In genomic region chr16:86932765-86933164, GRCm38 (mm10) we compare ENCODE assay signal across 9 mouse cellular contexts.
DNase-seq lines count a peak whose midpoint lies in the region; ATAC-seq and TF ChIP-seq lines count a peak whose summit lies in the region.
"Had no signal": no experiment of that assay in that cellular context is flagged by ENCODE, and none has a peak within 500 bp of the region (broad histone marks: within the 10 kb centered on the region; RNA-seq: fewer than 3 reads in every experiment).

No protein-coding gene starts in this region.

- no peaks in the 10 kb centered on the region for H3K9me3 ChIP-seq in heart, embryonic 11.5 days (replicated peaks; ENCODE audit: control insufficient read depth, low read length)
- H3K9me3 ChIP-seq in embryonic facial prominence, embryonic 14.5 days (ENCODE audit: control insufficient read depth, low read length), result no peaks in the 10 kb centered on the region
- no peaks in the 10 kb centered on the region for H3K9me3 ChIP-seq in hindbrain, postnatal 0 days (ENCODE audit: low read length)
- H3K9me3 ChIP-seq in liver, postnatal 0 days (ENCODE audit: low read length), result no peaks in the 10 kb centered on the region
- H3K9me3 ChIP-seq in intestine, embryonic 16.5 days (ENCODE audit: control insufficient read depth, low read length), result no peaks in the 10 kb centered on the region
- H3K9me3 ChIP-seq: liver, embryonic 13.5 days had no signal

- H3K36me3 ChIP-seq in heart, embryonic 11.5 days (ENCODE audit: control insufficient read depth, insufficient read depth, low read length), result no peaks in the 10 kb centered on the region
- H3K36me3 ChIP-seq in embryonic facial prominence, embryonic 14.5 days (ENCODE audit: control insufficient read depth, insufficient read depth, low read length), result no peaks in the 10 kb centered on the region
- no peaks in the 10 kb centered on the region for H3K36me3 ChIP-seq in hindbrain, postnatal 0 days (ENCODE audit: insufficient read depth, low read length)
- no peaks in the 10 kb centered on the region for H3K36me3 ChIP-seq in liver, postnatal 0 days (replicated peaks; ENCODE audit: insufficient read depth, low read length)
- no peaks in the 10 kb centered on the region for H3K36me3 ChIP-seq in intestine, embryonic 16.5 days (ENCODE audit: control insufficient read depth, insufficient read depth, low read length)
- H3K36me3 ChIP-seq: liver, embryonic 13.5 days had no signal

- no peak for TF ChIP-seq EP300 in liver, postnatal 0 days (IDR thresholded peaks at IDR 0.05; ENCODE audit: low read depth)

- CTCF ChIA-PET in Patski (lab: Charles Lee), result no interaction called here

- no peak for ATAC-seq in heart, embryonic 11.5 days (replicated peaks; ENCODE audit: insufficient number of reproducible peaks, low FRiP score, low TSS enrichment)
- ATAC-seq in Patski, result no peak
- ATAC-seq in embryonic facial prominence, embryonic 14.5 days (ENCODE audit: low read depth), result no peak; the same call in 1 of the 2 replicates
- peak; percentile 96 for ATAC-seq in hindbrain, postnatal 0 days
- no peak for ATAC-seq in liver, postnatal 0 days
- no peak for ATAC-seq in intestine, embryonic 16.5 days

- in situ Hi-C loops in Patski (cut with MboI; ENCODE audit: low pct_unique_long_range_greater_than_20kb), result no loop called here

- no peak overlapping the region for H3K9ac ChIP-seq in heart, embryonic 11.5 days (ENCODE audit: low read depth, low read length)
- H3K9ac ChIP-seq in embryonic facial prominence, embryonic 14.5 days (ENCODE audit: low read depth, low read length), result no peak overlapping the region
- H3K9ac ChIP-seq in hindbrain, postnatal 0 days (replicated peaks; ENCODE audit: low read length), result no peak overlapping the region
- no peak overlapping the region for H3K9ac ChIP-seq in liver, postnatal 0 days (replicated peaks)
- no peak overlapping the region for H3K9ac ChIP-seq in intestine, embryonic 16.5 days (ENCODE audit: low read depth, low read length)
- H3K9ac ChIP-seq: liver, embryonic 13.5 days had no signal

- TF ChIP-seq CTCF in Patski (IDR thresholded peaks at IDR 0.05), result no peak
- TF ChIP-seq CTCF in hindbrain, postnatal 0 days (IDR thresholded peaks at IDR 0.05; ENCODE audit: low read depth), result no peak
- TF ChIP-seq CTCF in liver, postnatal 0 days (IDR thresholded peaks at IDR 0.05; ENCODE audit: low read depth), result no peak

- no peak overlapping the region for H3K4me2 ChIP-seq in heart, embryonic 11.5 days
- H3K4me2 ChIP-seq in embryonic facial prominence, embryonic 14.5 days (ENCODE audit: low read depth, low read length), result no peak overlapping the region
- no peak overlapping the region for H3K4me2 ChIP-seq in hindbrain, postnatal 0 days (ENCODE audit: low read depth, low read length)
- no peak overlapping the region for H3K4me2 ChIP-seq in liver, postnatal 0 days (ENCODE audit: low read depth, low read length)
- H3K4me2 ChIP-seq in intestine, embryonic 16.5 days (ENCODE audit: low read depth, low read length), result no peak overlapping the region
- H3K4me2 ChIP-seq: liver, embryonic 13.5 days had no signal

- no peaks in the 10 kb centered on the region for H3K27me3 ChIP-seq in heart, embryonic 11.5 days (ENCODE audit: control insufficient read depth, insufficient read depth, low read length)
- no peaks in the 10 kb centered on the region for H3K27me3 ChIP-seq in Patski
- H3K27me3 ChIP-seq in embryonic facial prominence, embryonic 14.5 days (replicated peaks; ENCODE audit: control insufficient read depth, insufficient read depth, low read length), result no peaks in the 10 kb centered on the region
- no peaks in the 10 kb centered on the region for H3K27me3 ChIP-seq in hindbrain, postnatal 0 days (ENCODE audit: insufficient read depth, low read length)
- H3K27me3 ChIP-seq in liver, postnatal 0 days (ENCODE audit: insufficient read depth, low read length), result no peaks in the 10 kb centered on the region
- H3K27me3 ChIP-seq in intestine, embryonic 16.5 days (replicated peaks; ENCODE audit: control insufficient read depth, insufficient read depth, low read length), result no peaks in the 10 kb centered on the region
- H3K27me3 ChIP-seq: liver, embryonic 13.5 days had no signal

- H3K4me1 ChIP-seq in heart, embryonic 11.5 days (ENCODE audit: control insufficient read depth, insufficient read depth, low read length), result no peaks in the 10 kb centered on the region
- no peaks in the 10 kb centered on the region for H3K4me1 ChIP-seq in embryonic facial prominence, embryonic 14.5 days (ENCODE audit: control insufficient read depth, insufficient read depth, low read length)
- no peaks in the 10 kb centered on the region for H3K4me1 ChIP-seq in hindbrain, postnatal 0 days (ENCODE audit: insufficient read depth, low read length)
- H3K4me1 ChIP-seq in liver, postnatal 0 days (ENCODE audit: insufficient read depth), result no peaks in the 10 kb centered on the region
- H3K4me1 ChIP-seq in intestine, embryonic 16.5 days (ENCODE audit: control insufficient read depth, insufficient read depth, low read length), result no peaks in the 10 kb centered on the region
- H3K4me1 ChIP-seq: liver, embryonic 13.5 days had no signal

- no peak overlapping the region for H3K27ac ChIP-seq in heart, embryonic 11.5 days (ENCODE audit: low read depth, low read length)
- H3K27ac ChIP-seq in embryonic facial prominence, embryonic 14.5 days (replicated peaks; ENCODE audit: low read depth, low read length), result no peak overlapping the region
- H3K27ac ChIP-seq in hindbrain, postnatal 0 days, result peak overlapping the region; percentile 32; the same call in 1 of the 2 replicates
- no peak overlapping the region for H3K27ac ChIP-seq in liver, postnatal 0 days (ENCODE audit: low read depth)
- no peak overlapping the region for H3K27ac ChIP-seq in intestine, embryonic 16.5 days (ENCODE audit: low read length)
- H3K27ac ChIP-seq: liver, embryonic 13.5 days had no signal

- 78% methylated on average over 3 of the region's 3 CpGs for WGBS in heart, embryonic 11.5 days (ENCODE audit: insufficient replicate concordance)
- WGBS in embryonic facial prominence, embryonic 14.5 days, result 66% methylated on average over 3 of the region's 3 CpGs
- 31% methylated on average over 3 of the region's 3 CpGs for WGBS in hindbrain, postnatal 0 days
- WGBS in liver, postnatal 0 days (ENCODE audit: insufficient replicate concordance), result 69% methylated on average over 3 of the region's 3 CpGs
- WGBS in intestine, embryonic 16.5 days, result 68% methylated on average over 3 of the region's 3 CpGs

- peak; percentile 98 for DNase-seq in heart, adult 11 months
- peak; percentile 10 for DNase-seq in Patski (ENCODE audit: low read depth, low spot score)
- peak; percentile 66 for DNase-seq in embryonic facial prominence, embryonic 14.5 days (ENCODE audit: low spot score)
- DNase-seq in hindbrain, postnatal 0 days (ENCODE audit: low spot score), result peak; percentile 87
- DNase-seq in lung, postnatal 36 days, result peak; percentile 58
- DNase-seq in liver, postnatal 0 days, result no peak
- DNase-seq: liver, embryonic 13.5 days had no signal

- no peak overlapping the region for H3K4me3 ChIP-seq in heart, embryonic 11.5 days (ENCODE audit: low read depth, low read length)
- no peak overlapping the region for H3K4me3 ChIP-seq in embryonic facial prominence, embryonic 14.5 days (ENCODE audit: low read depth, low read length)
- no peak overlapping the region for H3K4me3 ChIP-seq in hindbrain, postnatal 0 days (ENCODE audit: low read length)
- H3K4me3 ChIP-seq in liver, postnatal 0 days (ENCODE audit: low read depth, low read length), result no peak overlapping the region
- no peak overlapping the region for H3K4me3 ChIP-seq in intestine, embryonic 16.5 days (ENCODE audit: low read length)
- H3K4me3 ChIP-seq: liver, embryonic 13.5 days had no signal

- POLR2A ChIA-PET in Patski (lab: Charles Lee), result interaction anchor here (0.5 kb wide), 1 partner anchor 873 kb away, joined by 3 read pairs; no protein-coding TSS in a partner anchor
